Mouse (Mus musculus): ENCODE data around the gene Ripor2. TPM values are rescaled to one million over a fixed set of nuclear protein-coding genes. Genes with fewer than 3 reads are reported as not detected.

Ripor2 gene
- 9.5 and 10.4 TPM in 2 replicates for polyA plus RNA-seq (2014; fragmentation: Nextera tagmentation; extraction: Ambion mirVana)

DNA sequence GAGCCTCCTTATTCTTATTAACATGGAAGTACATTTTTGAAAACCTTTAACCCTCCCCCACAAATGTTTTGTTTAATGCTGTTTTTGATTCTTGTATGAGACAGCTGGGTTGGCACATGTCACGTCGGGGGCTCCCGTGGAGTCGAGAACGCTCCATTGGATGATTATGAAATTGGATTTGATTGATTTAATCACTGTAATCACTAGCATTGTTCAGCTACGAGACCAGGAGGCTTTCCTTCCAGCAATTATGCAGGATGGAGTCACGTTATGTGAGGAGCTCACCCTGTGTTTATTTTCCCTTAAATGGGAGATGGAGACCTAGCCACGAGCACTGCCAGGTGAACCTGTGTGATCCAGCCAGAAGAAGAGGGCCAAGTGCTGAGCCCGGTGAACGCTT lies at the start of gene Ripor2:
TSS of gene Ripor2 (plus strand) at position 357 of the 400 bp plus-strand sequence.
- Histone ChIP-seq H3K9me3 (ENCODE audit: control insufficient read depth, low read length) (no peaks in the 10 kb centered on the region), H3K9ac (ENCODE audit: low read depth, low read length) (no peak within 1 kb of the TSS), H3K36me3 (ENCODE audit: control insufficient read depth, insufficient read depth, low read length) (no peaks in the 10 kb centered on the region), H3K27ac (ENCODE audit: low read depth, low read length) (no peak within 1 kb of the TSS), H3K4me1 (replicated peaks; ENCODE audit: control insufficient read depth, insufficient read depth, low read length) (no peaks in the 10 kb centered on the region), H3K4me2 (replicated peaks; ENCODE audit: low read depth, low read length) (no peak within 1 kb of the TSS), H3K27me3 (ENCODE audit: control insufficient read depth, insufficient read depth, low read length) (no peaks in the 10 kb centered on the region), H3K4me3 (ENCODE audit: low read depth, low read length) (no peak within 1 kb of the TSS)
- 85% methylated on average over 10 of the region's 10 CpGs for WGBS
- ATAC-seq (ENCODE audit: low FRiP score) (no peak), DNase-seq (ENCODE audit: low spot score) (no peak)

DNA sequence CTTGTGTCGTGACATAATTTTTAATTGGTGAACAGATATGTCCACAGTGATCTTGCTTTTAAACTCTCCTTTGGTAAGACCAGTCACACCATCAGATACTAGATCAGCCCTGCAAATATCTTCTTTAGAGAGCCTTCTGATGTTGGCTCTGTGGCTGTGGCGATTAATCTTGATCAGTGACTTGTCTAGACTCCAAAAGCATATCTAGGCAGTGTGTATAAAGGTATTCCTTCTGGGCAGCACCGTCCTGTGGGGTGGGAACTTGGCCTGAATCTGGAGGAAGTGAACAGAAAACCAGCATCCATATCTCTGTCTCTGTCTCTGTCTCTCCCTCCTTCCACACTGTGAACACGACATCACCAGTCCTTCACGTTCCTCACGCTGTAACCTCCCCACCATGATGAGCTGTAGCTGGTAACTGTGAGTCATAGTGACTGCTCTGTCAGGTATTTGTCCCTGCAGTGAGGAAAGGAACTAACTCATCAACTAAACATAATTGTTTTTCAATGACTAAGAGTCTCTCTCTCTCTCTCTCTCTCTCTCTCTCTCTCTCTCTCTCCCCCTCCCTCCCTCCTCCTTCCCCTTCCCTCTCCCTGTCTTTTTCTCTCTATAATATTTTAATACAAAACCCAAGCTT lies 45.3 kb upstream of the Ripor2 start:
- ATAC-seq (ENCODE audit: low FRiP score): no peak
- no peaks in the 10 kb centered on the region for H3K27me3 ChIP-seq (ENCODE audit: control insufficient read depth, insufficient read depth, low read length)

DNA sequence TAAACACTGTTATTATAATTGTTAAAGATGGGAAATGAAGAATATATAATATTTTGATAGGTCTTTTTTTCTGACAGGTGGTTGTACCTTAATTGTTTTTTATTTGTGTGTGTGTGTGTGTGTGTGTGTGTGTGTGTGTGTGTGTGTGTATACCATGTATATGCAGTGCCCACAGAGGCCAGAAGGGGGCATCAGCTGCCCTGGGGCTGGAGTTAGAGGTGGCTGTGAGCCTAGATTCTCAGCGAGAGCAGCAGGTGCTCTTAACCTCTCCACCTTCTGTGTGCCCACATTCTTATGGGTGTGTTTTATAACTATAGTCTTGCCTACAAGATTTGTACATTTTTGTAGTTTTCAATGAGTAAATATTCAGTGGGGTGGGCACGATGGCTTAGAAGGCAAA lies 44.0 kb upstream of the Ripor2 start:
- no peaks in the 10 kb centered on the region for H3K27me3 ChIP-seq (ENCODE audit: control insufficient read depth, insufficient read depth, low read length)
- H3K4me1 ChIP-seq (replicated peaks; ENCODE audit: control insufficient read depth, insufficient read depth, low read length): no peaks in the 10 kb centered on the region
- no peaks in the 10 kb centered on the region for H3K9me3 ChIP-seq (ENCODE audit: control insufficient read depth, low read length)
- ATAC-seq (ENCODE audit: low FRiP score) (no peak), DNase-seq (ENCODE audit: low spot score) (no peak)
- WGBS: 88% methylated on average over 2 of the region's 2 CpGs
- H3K9ac ChIP-seq (ENCODE audit: low read depth, low read length): no peak overlapping the region
- no peak overlapping the region for H3K27ac ChIP-seq (ENCODE audit: low read depth, low read length)
- no peak overlapping the region for H3K4me3 ChIP-seq (ENCODE audit: low read depth, low read length)
- H3K36me3 ChIP-seq (ENCODE audit: control insufficient read depth, insufficient read depth, low read length): no peaks in the 10 kb centered on the region
- H3K4me2 ChIP-seq (replicated peaks; ENCODE audit: low read depth, low read length): no peak overlapping the region

More for the DNA sequence above, 45.3 kb upstream of the Ripor2 start:
- Histone ChIP-seq H3K9me3 (ENCODE audit: control insufficient read depth, low read length) (no peaks in the 10 kb centered on the region), H3K4me3 (ENCODE audit: low read depth, low read length) (no peak overlapping the region), H3K27ac (ENCODE audit: low read depth, low read length) (no peak overlapping the region), H3K4me1 (replicated peaks; ENCODE audit: control insufficient read depth, insufficient read depth, low read length) (no peaks in the 10 kb centered on the region), H3K9ac (ENCODE audit: low read depth, low read length) (no peak overlapping the region), H3K36me3 (ENCODE audit: control insufficient read depth, insufficient read depth, low read length) (no peaks in the 10 kb centered on the region), H3K4me2 (replicated peaks; ENCODE audit: low read depth, low read length) (no peak overlapping the region)
- WGBS: 91% methylated on average over 6 of the region's 6 CpGs
- DNase-seq (ENCODE audit: low spot score): no peak

DNA sequence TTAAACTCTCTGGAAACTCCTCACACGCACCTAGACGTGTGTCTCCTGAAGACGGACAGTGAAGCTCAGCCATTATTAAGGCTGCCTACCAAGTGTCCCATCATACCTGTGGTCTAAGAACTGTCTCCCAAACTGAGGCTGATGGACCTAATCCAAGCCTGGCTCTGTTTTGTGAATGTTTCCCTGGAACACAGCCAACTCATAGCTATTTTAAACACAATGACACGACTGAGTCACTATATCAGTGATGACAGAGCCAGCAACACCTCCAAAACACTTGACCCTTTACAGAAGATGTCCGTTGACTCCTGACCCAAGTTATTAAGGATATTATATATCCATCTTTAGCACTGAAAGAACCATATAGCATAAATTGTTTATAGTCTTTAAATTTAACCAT lies 43.0 kb upstream of the Ripor2 start:
- H3K27ac ChIP-seq (ENCODE audit: low read depth, low read length): no peak overlapping the region
- H3K27me3 ChIP-seq (ENCODE audit: control insufficient read depth, insufficient read depth, low read length): no peaks in the 10 kb centered on the region
- H3K36me3 ChIP-seq (ENCODE audit: control insufficient read depth, insufficient read depth, low read length): no peaks in the 10 kb centered on the region
- no peaks in the 10 kb centered on the region for H3K4me1 ChIP-seq (replicated peaks; ENCODE audit: control insufficient read depth, insufficient read depth, low read length)
- H3K4me2 ChIP-seq (replicated peaks; ENCODE audit: low read depth, low read length): no peak overlapping the region
- H3K9ac ChIP-seq (ENCODE audit: low read depth, low read length): no peak overlapping the region
- WGBS: 82% methylated on average over 5 of the region's 5 CpGs
- H3K9me3 ChIP-seq (ENCODE audit: control insufficient read depth, low read length): no peaks in the 10 kb centered on the region
- no peak for DNase-seq (ENCODE audit: low spot score)
- ATAC-seq (ENCODE audit: low FRiP score): no peak
- no peak overlapping the region for H3K4me3 ChIP-seq (ENCODE audit: low read depth, low read length)

DNA sequence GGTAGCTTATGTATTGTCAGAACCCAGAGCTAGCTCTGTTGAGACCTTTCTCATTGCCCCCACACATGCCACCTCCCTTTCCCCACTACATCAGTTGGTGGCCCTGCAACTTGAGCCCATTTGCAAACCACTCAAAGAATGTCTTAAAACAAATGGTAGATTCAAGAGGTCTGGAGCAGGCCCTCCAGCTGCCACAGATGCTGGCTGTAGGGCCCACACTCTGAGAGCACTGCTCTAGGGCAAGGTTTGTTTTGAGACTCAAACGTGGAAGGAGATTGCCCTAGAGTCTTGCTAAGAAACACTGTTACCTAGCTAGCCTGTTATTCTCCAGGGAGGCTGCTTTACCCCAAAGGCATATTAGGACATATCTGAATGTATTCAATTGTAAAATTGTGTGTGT lies 36.3 kb upstream of the Ripor2 start:
- H3K36me3 ChIP-seq (ENCODE audit: control insufficient read depth, insufficient read depth, low read length): no peaks in the 10 kb centered on the region
- no peaks in the 10 kb centered on the region for H3K27me3 ChIP-seq (ENCODE audit: control insufficient read depth, insufficient read depth, low read length)
- no peak overlapping the region for H3K9ac ChIP-seq (ENCODE audit: low read depth, low read length)
- no peak overlapping the region for H3K27ac ChIP-seq (ENCODE audit: low read depth, low read length)
- no peak overlapping the region for H3K4me3 ChIP-seq (ENCODE audit: low read depth, low read length)
- H3K9me3 ChIP-seq (ENCODE audit: control insufficient read depth, low read length): no peaks in the 10 kb centered on the region
- no peak for DNase-seq (ENCODE audit: low spot score)
- 50% methylated on average over 1 of the region's 1 CpGs for WGBS
- no peaks in the 10 kb centered on the region for H3K4me1 ChIP-seq (replicated peaks; ENCODE audit: control insufficient read depth, insufficient read depth, low read length)
- no peak for ATAC-seq (ENCODE audit: low FRiP score)
- H3K4me2 ChIP-seq (replicated peaks; ENCODE audit: low read depth, low read length): no peak overlapping the region

DNA sequence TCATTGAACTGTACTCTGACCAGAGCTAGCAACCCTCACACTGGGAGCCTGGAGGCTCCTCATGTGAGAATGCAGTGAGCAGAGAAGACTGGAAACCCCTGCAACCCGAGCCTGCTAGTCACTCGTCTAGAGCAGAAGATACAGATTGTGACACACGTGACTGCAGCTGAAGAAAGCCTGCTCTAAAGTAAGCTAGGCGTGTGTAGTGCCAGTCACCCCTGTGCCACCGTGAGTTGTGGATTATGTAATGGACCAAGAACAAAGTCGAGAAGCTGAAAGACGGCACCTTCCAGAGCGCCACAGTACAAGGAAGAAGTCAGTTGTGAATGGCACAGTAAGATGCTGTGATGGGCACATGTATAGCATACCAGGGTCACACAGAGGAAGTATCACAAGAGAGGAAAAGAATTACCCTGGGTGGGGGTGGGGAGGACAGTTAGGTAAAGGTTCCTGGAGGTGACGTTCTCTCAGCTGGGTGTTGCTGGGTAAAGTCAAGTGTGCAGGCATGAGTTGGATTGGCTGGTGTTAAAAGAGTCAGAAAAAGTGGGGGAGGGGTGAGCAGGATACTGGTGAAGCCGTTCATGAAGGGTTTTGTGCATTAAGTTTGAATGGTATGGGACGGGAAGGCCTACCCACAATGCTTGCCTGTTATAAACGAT lies 35.1 kb upstream of the Ripor2 start:
- Histone ChIP-seq H3K9me3 (ENCODE audit: control insufficient read depth, low read length) (no peaks in the 10 kb centered on the region), H3K9ac (ENCODE audit: low read depth, low read length) (no peak overlapping the region), H3K4me3 (ENCODE audit: low read depth, low read length) (no peak overlapping the region), H3K4me2 (replicated peaks; ENCODE audit: low read depth, low read length) (no peak overlapping the region), H3K4me1 (replicated peaks; ENCODE audit: control insufficient read depth, insufficient read depth, low read length) (no peaks in the 10 kb centered on the region), H3K27me3 (ENCODE audit: control insufficient read depth, insufficient read depth, low read length) (no peaks in the 10 kb centered on the region), H3K36me3 (ENCODE audit: control insufficient read depth, insufficient read depth, low read length) (no peaks in the 10 kb centered on the region), H3K27ac (ENCODE audit: low read depth, low read length) (no peak overlapping the region)
- WGBS: 86% methylated on average over 12 of the region's 12 CpGs
- no peak for ATAC-seq (ENCODE audit: low FRiP score)
- no peak for DNase-seq (ENCODE audit: low spot score)

DNA sequence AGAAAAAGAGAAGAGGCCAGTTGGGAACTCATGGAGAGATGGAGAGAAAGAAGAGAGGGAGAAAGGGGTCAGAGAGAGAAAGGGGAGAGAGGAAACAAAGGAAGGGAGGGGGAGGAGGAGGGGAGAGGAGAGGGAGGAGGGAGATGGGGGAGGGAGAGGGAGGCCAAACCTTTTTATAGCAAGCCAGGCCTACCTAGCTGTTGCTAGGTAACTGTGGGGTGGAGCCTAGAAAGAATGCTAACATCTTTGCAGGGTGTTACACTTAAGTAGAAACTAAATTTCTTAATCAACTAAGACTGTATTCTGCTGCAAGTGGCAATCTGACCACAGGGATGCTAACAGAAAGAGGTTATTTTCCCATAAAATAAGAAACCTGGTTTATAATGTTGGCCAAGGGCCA lies 33.1 kb upstream of the Ripor2 start:
- no peak for DNase-seq (ENCODE audit: low spot score)

DNA sequence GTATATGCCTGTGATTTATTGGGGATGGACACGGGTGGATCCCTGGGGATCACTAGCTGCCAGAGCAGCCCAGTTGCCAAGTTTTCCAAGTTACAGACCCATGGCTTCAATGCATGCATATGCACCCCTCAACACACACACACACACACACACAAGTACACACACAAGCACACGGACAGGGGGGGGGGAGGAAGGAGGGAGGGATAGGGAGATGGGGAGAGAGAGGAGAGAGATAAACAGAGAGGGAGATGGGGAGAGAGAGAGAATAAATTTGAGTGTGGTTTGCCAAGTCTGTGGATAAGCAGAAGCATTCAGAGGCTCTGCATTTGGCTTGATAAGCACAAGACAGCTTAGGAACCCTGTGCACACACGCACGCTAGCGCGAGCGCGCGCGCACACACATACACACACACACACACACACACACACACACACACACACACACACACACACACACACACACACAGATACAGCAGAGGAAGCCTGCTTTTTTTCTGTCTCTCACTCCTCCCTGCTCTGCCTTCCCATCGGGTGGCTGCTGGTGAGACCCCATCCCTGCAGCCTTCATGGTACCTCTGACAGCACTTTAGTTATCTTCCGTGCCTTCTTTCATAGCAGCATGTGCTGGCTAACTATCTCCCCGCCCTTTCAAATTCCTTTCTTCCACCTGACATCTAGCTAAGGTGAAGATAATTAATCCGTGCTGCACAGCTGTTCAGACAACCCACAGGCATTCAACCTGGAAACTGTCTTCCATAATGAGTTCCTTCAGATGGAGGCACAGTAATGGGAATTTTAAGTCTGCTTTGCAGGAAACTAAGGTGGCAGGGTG lies 30.7 kb upstream of the Ripor2 start:
- H3K4me3 ChIP-seq (ENCODE audit: low read depth, low read length): no peak overlapping the region
- H3K4me2 ChIP-seq (replicated peaks; ENCODE audit: low read depth, low read length): no peak overlapping the region
- H3K27ac ChIP-seq (ENCODE audit: low read depth, low read length): no peak overlapping the region
- H3K9ac ChIP-seq (ENCODE audit: low read depth, low read length): no peak overlapping the region
- no peaks in the 10 kb centered on the region for H3K4me1 ChIP-seq (replicated peaks; ENCODE audit: control insufficient read depth, insufficient read depth, low read length)
- DNase-seq (ENCODE audit: low spot score): no peak
- H3K27me3 ChIP-seq (ENCODE audit: control insufficient read depth, insufficient read depth, low read length): no peaks in the 10 kb centered on the region
- H3K9me3 ChIP-seq (ENCODE audit: control insufficient read depth, low read length): no peaks in the 10 kb centered on the region
- H3K36me3 ChIP-seq (ENCODE audit: control insufficient read depth, insufficient read depth, low read length): no peaks in the 10 kb centered on the region
- 67% methylated on average over 10 of the region's 14 CpGs for WGBS
- ATAC-seq (ENCODE audit: low FRiP score): no peak

More for the DNA sequence above, 33.1 kb upstream of the Ripor2 start:
- Histone ChIP-seq H3K4me1 (replicated peaks; ENCODE audit: control insufficient read depth, insufficient read depth, low read length) (no peaks in the 10 kb centered on the region), H3K36me3 (ENCODE audit: control insufficient read depth, insufficient read depth, low read length) (no peaks in the 10 kb centered on the region), H3K9me3 (ENCODE audit: control insufficient read depth, low read length) (no peaks in the 10 kb centered on the region), H3K9ac (ENCODE audit: low read depth, low read length) (no peak overlapping the region), H3K27ac (ENCODE audit: low read depth, low read length) (no peak overlapping the region), H3K4me3 (ENCODE audit: low read depth, low read length) (no peak overlapping the region), H3K27me3 (ENCODE audit: control insufficient read depth, insufficient read depth, low read length) (no peaks in the 10 kb centered on the region), H3K4me2 (replicated peaks; ENCODE audit: low read depth, low read length) (no peak overlapping the region)
- no peak for ATAC-seq (ENCODE audit: low FRiP score)
